Mouse (Mus musculus) CD4-positive helper T cell, adult 2 months (primary cell): Measurements from ENCODE around the gene Cd38.
"Not testable (repeated sequence)": the region's sequence is repeated elsewhere in the genome, so short reads cannot be mapped to it uniquely, and the experiment has no call there.

ENCODE experiments used
- DNase-seq: peaks from one replicate; pipeline ENCODE4 v3.0.0-alpha.2; 2012; ENCODE audit warnings: low read depth, missing footprints, low spot score

Gene Cd38

GRCm38 (mm10) chr5:43859663-43860062 lies 8.7 kb upstream of the Cd38 start:
- no peak for DNase-seq

- no peak for DNase-seq
Measured at GRCm38 (mm10) chr5:43860096-43860495, 8.3 kb upstream of the Cd38 start.

GRCm38 (mm10) chr5:43860670-43861431 lies 7.5 kb upstream of the Cd38 start:
- no peak for DNase-seq

GRCm38 (mm10) chr5:43863642-43864041 lies 4.7 kb upstream of the Cd38 start:
- DNase-seq = no peak

- DNase-seq = no peak
Measured at GRCm38 (mm10) chr5:43865316-43865715, 3.0 kb upstream of the Cd38 start.

GRCm38 (mm10) chr5:43868711-43869600 lies 603 bp downstream of the Cd38 start:
- peak; percentile 11 for DNase-seq

GRCm38 (mm10) chr5:43871845-43872244 lies 3.5 kb downstream of the Cd38 start:
- DNase-seq = no peak

- no peak for DNase-seq
Measured at GRCm38 (mm10) chr5:43872652-43873051, 4.3 kb downstream of the Cd38 start.

- no peak for DNase-seq
Measured at GRCm38 (mm10) chr5:43882034-43882433, 13.7 kb downstream of the Cd38 start.

GRCm38 (mm10) chr5:43885060-43885820 lies 16.9 kb downstream of the Cd38 start:
- no peak for DNase-seq

GRCm38 (mm10) chr5:43892386-43892785 lies 24.0 kb downstream of the Cd38 start:
- peak; percentile 19 for DNase-seq

- DNase-seq = peak; percentile 46
Measured at GRCm38 (mm10) chr5:43894113-43894512, 25.8 kb downstream of the Cd38 start.

GRCm38 (mm10) chr5:43895931-43896330 lies 27.6 kb downstream of the Cd38 start:
- no peak for DNase-seq

- no peak for DNase-seq
Measured at GRCm38 (mm10) chr5:43904685-43905084, 36.3 kb downstream of the Cd38 start.

- DNase-seq = no peak
Measured at GRCm38 (mm10) chr5:43909213-43909612, 40.9 kb downstream of the Cd38 start.

- no peak for DNase-seq
Measured at GRCm38 (mm10) chr5:43910006-43910405, 41.7 kb downstream of the Cd38 start.

GRCm38 (mm10) chr5:43912844-43913243 lies 44.5 kb downstream of the Cd38 start, which contains the start of gene Gm7879:
Gm7879 (plus strand) TSS chr5:43913144.
- DNase-seq = not testable (repeated sequence)

GRCm38 (mm10) chr5:43915261-43915886 lies 47.0 kb downstream of the Cd38 start:
- peak; percentile 9 for DNase-seq

GRCm38 (mm10) chr5:43921877-43922276 lies 53.5 kb downstream of the Cd38 start:
- no peak for DNase-seq

- DNase-seq = peak; percentile 54
Measured at GRCm38 (mm10) chr5:43923933-43924332, 55.6 kb downstream of the Cd38 start.

- DNase-seq = no peak
Measured at GRCm38 (mm10) chr5:43927729-43928128, 59.4 kb downstream of the Cd38 start.
